Mouse (Mus musculus) urinary bladder, postnatal 10 days (tissue): ENCODE results near the gene Mib2.
"Not testable (repeated sequence)": the region's sequence is repeated elsewhere in the genome, so short reads cannot be mapped to it uniquely, and the experiment has no call there.

Experiments
- DNase-seq: peaks from one replicate; pipeline ENCODE4 v3.0.0; 2022; ENCODE audit warnings: low spot score

Mib2 gene

DNA sequence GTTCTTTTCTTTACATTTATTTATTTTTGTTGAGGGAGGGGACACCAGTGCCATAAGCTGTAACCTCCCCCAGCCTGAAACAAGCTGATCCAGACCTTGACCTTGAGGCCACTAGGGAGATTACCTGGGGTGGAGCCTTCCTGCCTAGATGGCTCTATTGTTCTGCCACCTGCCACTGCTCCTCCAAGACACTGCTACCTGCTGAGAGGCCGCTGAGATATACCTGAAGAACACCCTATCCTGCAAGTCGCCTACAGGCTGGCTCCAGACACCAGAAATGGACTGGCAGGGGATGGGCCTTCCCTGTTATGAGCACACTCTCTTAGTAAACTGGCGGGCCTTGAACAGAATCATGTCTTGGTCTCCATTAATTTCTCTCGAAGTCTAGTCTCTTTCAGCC is 1.2 kb upstream of the Mib2 start:
- not testable (repeated sequence) for DNase-seq

- no peak for DNase-seq
Measured at GRCm38 (mm10) chr4:155669598-155670075, 639 bp upstream of the Mib2 start.

GRCm38 (mm10) chr4:155666903-155667302 is 2.1 kb downstream of the Mib2 start:
- no peak for DNase-seq

DNA sequence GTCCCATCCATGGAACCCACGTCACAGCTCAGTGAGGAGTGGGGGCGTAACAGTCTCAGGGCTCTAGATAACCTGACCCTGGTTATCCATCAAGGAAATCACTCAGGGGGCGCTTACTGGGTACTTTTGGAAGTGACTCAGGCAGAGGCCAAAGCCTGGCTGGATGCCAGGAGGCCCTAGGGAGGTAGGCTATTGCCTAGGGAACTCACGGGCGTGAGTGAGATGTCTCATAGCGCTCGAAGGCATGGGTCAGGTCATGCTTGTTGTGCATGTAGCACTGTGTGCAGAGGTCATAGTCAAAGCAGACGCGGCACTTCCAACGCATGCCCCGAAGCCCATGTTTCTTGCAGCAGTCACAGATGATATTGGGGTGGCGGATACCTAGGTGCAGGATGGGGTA is 8.4 kb downstream of the Mib2 start:
- no peak for DNase-seq

- no peak for DNase-seq
Measured at GRCm38 (mm10) chr4:155658961-155659360, 10.0 kb downstream of the Mib2 start.

- DNase-seq = no peak
Measured at GRCm38 (mm10) chr4:155656214-155656751, 12.7 kb downstream of the Mib2 start.

GRCm38 (mm10) chr4:155654456-155655298 is 14.3 kb downstream of the Mib2 start:
- DNase-seq = peak; percentile 24

DNA sequence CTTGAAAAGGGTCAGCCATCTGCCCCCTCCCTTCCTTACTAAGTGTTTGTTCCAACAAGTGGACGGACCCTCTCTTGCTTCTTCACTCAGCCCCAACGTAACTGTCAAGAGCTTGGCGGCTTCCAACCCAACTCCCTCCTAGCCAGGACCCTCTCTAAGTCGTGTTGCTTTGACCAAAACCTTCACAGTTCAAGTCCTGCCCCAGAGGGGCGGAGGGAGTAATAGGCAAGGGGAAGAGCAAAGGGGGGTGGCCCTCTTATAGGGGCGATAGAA is 14.9 kb downstream of the Mib2 start:
- no peak for DNase-seq

DNA sequence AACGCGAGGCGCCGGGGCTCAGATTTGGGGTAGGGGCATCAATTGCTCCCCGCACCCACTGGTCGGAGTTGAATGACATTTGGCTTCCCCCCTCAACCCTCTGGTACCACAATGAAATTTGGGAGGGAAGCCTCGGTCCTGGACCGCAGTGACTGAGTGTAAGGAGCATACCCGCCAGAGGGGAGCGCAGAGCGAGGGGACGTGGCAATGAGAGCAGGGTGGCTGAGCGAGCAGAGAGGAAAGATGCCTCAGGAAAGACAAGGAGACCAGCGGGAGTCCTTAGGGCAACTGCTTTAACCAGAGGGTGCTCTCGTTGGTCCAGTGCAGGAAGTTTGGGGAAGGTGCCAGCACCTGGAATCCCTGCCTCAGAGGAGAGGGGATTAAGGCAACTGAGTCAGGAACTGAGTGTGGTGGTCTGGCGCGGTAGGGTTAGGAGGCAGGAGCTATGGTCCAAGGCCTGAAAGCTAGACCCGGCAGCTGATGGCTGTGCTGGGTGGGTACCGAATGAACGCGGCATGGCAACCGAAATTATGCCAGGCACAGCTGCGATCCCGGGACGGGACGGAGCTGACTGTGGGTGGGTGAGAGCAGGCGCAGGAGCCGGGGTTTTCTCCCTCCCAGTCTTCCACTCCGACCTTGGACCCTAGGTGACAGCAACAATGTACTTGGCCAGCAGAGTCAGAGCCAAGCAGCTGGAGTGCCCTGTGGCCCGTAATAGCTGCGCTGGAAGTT is 15.4 kb downstream of the Mib2 start:
- DNase-seq = no peak

GRCm38 (mm10) chr4:155653086-155653450 is 15.9 kb downstream of the Mib2 start, which contains the start of gene Mmp23:
Gene Mmp23, minus strand, starts transcription at chr4:155653384.
- DNase-seq = peak; percentile 38

GRCm38 (mm10) chr4:155652283-155653085 is 16.5 kb downstream of the Mib2 start:
- no peak for DNase-seq

DNA sequence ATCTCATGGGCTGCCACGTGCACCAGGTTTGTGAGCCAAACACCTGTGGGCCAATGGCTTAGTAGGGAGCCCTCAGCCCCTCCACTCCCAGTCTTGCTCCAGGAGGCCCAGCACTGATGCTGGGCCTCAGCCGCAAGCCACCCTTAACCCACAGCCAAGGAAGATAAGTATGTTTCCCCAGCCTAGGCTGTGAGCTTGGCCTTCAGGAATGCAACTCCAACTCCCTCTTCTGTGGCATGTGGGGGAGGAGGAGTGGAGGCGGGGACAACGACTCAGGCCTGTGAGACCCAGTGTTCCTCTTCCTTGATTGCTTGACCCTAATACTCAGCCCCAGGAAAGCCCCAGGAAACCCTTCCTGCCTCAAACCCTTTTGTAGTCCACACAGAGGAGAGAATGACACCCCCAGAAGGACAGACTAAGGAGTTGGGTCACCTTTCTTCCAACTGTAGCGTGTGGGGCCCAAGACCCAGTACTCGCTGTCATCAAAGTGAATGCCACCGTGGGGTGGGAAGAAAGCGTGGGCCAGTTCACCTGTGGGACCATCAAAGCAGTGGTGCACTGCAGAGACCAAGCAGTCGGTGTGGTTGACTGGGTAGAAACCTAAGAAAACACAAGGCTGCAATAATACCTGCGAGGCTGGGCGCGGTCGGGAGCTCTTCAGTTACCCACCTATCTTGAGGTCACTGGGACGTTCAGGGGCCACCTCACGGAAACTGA is 17.3 kb downstream of the Mib2 start:
- peak; percentile 36 for DNase-seq

DNA sequence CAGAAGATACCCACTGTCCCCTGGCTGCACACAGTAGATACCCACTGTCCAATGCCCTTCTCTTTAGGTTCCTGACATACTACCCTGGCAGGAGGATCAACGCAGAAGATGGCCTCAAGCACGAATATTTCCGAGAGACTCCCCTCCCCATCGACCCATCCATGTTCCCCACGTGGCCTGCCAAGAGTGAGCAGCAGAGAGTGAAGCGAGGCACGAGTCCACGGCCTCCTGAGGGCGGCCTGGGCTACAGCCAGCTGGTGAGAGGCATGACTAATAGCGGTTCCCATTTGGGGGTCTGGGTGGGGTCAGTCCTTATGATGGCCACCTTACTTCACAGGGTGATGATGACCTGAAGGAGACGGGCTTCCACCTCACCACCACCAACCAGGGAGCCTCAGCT is 19.6 kb downstream of the Mib2 start:
- no peak for DNase-seq

DNA sequence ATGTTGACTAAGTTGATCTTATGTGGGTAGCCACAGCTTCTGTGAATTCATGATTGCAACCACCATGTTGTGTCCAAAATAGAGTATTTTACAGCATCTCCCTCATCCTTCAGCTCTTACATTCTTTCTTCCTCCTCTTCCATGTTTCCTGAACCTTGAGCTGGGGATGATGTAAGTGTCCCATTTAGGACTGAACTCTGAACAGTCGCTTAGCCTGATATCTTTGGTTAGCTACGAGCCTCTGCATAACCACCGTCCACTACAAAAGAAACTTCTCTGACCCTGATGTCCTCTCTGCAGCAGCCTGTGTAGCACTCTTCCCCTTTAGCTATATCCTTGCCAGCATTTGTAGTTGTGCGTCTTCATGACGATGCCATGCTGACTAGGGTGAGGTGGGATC is 23.3 kb downstream of the Mib2 start:
- no peak for DNase-seq

DNA sequence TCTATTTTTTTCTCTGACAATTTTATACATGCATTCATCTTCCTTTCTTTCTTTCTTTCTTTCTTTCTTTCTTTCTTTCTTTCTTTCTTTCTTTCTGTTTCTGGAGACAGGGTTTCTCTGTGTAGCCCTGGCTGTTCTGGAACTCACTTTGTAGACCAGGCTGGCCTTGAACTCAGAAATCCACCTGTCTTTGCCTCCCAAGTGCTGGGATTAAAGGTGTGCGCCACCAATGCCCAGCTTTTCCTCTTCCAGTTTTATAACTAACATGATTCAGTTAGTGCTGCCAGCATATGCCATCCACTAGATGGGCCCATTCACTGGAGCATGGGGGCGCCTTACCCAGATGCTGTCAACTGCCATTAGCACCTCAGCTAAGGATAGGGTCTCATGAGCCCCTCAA is 23.7 kb downstream of the Mib2 start, which contains the start of gene Gm10563:
TSS of gene Gm10563 (minus strand) at position 101 of the 400 bp plus-strand sequence.
- not testable (repeated sequence) for DNase-seq

DNA sequence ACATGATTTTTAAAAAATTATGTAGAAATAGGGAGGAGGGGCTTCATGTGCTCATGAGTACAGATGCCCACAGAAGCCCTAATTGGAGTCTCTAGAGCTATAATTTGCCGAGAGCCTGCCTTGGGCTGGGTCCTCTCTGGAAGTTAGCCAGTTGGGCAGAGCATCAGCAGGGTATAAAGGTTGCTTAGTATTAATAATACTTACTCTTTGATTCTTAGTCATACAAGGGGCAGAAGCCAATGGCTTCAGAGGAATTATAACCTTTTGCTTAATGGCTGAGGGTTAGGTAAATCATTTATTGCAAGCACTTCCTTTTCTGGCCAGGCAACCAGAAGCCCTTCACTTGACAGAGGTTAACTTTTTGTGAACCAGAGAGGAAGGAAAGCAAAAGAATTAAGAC is 25.5 kb downstream of the Mib2 start:
- no peak for DNase-seq

DNA sequence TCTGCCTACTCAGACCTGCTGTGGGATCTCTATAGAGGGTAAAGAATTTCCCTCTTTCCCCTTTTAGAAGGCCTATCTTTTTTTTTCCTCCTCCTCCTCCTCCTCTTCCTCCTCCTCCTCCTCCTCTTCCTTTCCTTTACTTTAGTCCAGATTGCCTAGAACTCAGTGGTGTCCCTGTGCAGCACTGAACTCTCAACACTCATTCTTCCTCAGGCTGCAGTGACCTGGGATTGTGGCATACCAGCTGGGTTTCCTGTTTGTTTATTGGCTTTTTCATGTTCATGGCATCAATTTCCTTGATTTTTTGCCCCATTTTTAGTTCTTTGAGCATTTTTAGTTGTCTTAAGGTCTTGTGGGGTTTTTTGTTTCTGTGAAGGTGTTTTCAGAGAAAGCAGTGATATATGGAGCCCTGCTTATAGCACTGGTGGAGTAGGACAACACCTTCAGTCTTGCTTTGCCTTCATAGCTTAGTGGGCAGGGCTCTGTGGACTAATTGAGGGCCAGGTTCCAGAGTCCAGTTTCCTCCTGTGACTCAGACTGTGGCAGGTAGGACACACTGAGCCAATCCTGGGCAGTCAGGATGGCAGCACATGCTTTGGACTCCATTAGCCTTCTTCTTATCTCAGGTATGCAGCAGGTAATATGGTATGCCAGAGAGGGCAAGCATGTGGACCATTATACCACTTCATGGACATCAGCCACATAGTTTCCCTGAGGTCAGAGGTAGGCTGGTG is 33.1 kb downstream of the Mib2 start:
- DNase-seq = no peak

GRCm38 (mm10) chr4:155630267-155630666 is 38.7 kb downstream of the Mib2 start:
- DNase-seq = no peak

DNA sequence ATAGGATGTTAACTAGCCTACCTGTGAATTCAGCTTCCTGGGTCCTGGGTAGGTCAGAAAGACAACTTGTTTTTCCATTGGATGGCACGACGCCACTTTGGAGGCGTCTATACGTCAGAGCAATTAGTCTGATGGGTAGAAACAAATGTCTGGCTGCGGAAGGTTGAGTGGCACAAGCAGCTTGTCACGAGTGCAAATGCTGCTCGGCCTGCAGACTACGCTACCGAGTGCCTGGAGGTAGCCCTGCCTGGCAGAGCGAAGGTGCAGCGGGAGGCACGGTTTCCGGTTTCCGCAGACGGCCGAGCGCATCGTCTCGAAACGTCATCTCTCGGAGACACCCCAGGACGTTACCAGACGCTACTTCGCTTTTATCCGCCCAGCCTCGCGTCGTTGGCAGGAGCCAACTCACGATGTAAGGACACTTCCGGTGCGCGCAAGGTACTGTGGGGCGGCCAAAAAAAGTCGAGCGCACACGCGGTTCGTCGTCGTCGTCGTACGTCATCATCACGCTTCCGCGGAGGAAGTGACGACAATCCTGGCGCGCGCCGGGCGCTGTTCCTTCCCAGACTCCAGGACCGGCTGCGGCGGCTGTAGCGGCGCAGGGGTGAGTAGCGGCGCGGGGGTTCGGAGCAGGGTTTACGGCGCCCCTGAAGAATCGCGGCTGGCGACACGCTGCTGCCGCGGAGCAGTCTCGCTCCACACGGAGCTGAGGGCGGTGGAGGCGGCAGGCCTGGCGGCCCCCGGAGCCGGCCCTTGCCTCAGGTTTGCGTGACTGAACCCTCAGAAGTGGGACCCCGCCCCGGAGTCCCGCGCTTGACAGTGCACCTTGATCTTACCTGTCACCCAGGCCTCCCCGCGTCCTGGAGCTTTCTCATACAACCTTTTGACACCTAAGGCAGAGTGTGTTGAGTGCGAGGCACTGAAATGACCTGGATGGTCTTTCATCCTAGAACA is 44.4 kb downstream of the Mib2 start, which contains the start of gene Cdk11b:
TSS of gene Cdk11b (plus strand) at position 517 of the 954 bp plus-strand sequence.
- DNase-seq = peak; percentile 86

DNA sequence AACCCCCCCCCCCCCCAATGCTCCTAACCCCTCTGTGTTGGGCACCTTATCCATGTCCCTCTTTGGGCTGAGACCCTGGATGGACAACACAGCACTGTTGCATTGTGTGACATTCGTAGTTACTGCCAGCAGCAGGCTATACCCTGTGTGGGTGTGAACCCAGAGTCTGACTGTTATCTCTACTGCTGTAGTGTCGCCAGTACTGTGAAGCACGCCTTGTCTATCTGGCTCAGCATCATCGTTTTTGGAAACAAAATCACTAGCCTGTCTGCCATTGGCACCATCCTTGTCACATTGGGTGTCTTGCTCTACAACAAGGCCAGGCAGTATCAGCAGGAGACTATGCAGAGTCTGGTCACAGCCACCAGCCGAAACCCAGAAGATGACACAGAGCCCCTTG is 50.7 kb downstream of the Mib2 start:
- DNase-seq = no peak
